Mouse (Mus musculus) myocyte (in vitro differentiated cells): ENCODE results near the gene Cntd1. TPM values are rescaled to one million over a fixed set of nuclear protein-coding genes. Genes with fewer than 3 reads are reported as not detected.

ENCODE experiments used
- H3K27me3 ChIP-seq: one replicate; pipeline ENCODE4 v1.6.1; 2011; ENCODE audit not compliant: control insufficient read depth, insufficient read depth, insufficient read length
- H3K36me3 ChIP-seq: one replicate; pipeline ENCODE4 v1.6.1; 2011; ENCODE audit not compliant: control insufficient read depth, insufficient read depth
- H3K4me2 ChIP-seq: one replicate; pipeline ENCODE4 v1.6.1; 2011; ENCODE audit warnings: low read depth, control low read depth
- H3K4me3 ChIP-seq: one replicate; pipeline ENCODE4 v1.5.1; 2011; ENCODE audit warnings: mild to moderate bottlenecking, control low read depth, moderate library complexity
- H3K79me2 ChIP-seq: one replicate; pipeline ENCODE4 v1.6.1; 2011; ENCODE audit not compliant: control insufficient read depth, insufficient read depth
- H3ac ChIP-seq: one replicate; pipeline ENCODE4 v1.6.1; 2011; ENCODE audit not compliant: control insufficient read depth, insufficient read length
- CEBPB ChIP-seq: IDR thresholded peaks from 2 replicates; pipeline ENCODE4 v1.6.1; 2011; ENCODE audit warnings: mild to moderate bottlenecking, moderate library complexity; ENCODE audit not compliant: poor library complexity, insufficient read depth, severe bottlenecking
- E2F4 ChIP-seq: IDR thresholded peaks from one replicate; pipeline ENCODE4 v1.6.1; 2011; ENCODE audit warnings: mild to moderate bottlenecking, control low read depth, moderate library complexity; ENCODE audit not compliant: insufficient read depth
- MAX ChIP-seq: IDR thresholded peaks from one replicate; pipeline ENCODE4 v1.6.1; 2011; ENCODE audit warnings: low read depth, mild to moderate bottlenecking, control low read depth
- MYOD1 ChIP-seq, 3 experiments: IDR thresholded peaks; one replicate each; pipeline ENCODE4 v1.6.1; 2011; ENCODE audit warnings: control low read depth in 2 of 3, low read depth in 2 of 3, mild to moderate bottlenecking in 2 of 3, moderate library complexity in 1 of 3; ENCODE audit not compliant: insufficient read length in 2 of 3, control insufficient read depth in 1 of 3
- MYOG ChIP-seq, 3 experiments: IDR thresholded peaks; one replicate each; pipeline ENCODE4 v1.6.1; 2011; ENCODE audit warnings: control low read depth in 2 of 3, low read depth in 2 of 3, mild to moderate bottlenecking in 2 of 3; ENCODE audit not compliant: insufficient read length in 2 of 3, control insufficient read depth in 1 of 3, insufficient read depth in 1 of 3
- POLR2A ChIP-seq: IDR thresholded peaks from one replicate; pipeline ENCODE4 v1.6.1; 2011; ENCODE audit warnings: low read depth, mild to moderate bottlenecking, control low read depth, moderate library complexity; ENCODE audit not compliant: insufficient read length
- POLR2AphosphoS2 ChIP-seq: IDR thresholded peaks from one replicate; pipeline ENCODE4 v1.6.1; 2011; ENCODE audit warnings: low read depth, control low read depth; ENCODE audit not compliant: insufficient read length
- REST ChIP-seq: IDR thresholded peaks from one replicate; pipeline ENCODE4 v1.6.1; 2011; ENCODE audit warnings: mild to moderate bottlenecking, control low read depth, moderate library complexity; ENCODE audit not compliant: insufficient read depth, insufficient read length
- SRF ChIP-seq: IDR thresholded peaks from one replicate; pipeline ENCODE4 v1.6.1; 2011; ENCODE audit warnings: low read depth; ENCODE audit not compliant: control insufficient read depth, insufficient read length
- TCF12 ChIP-seq: IDR thresholded peaks from one replicate; pipeline ENCODE4 v1.6.1; 2011; ENCODE audit warnings: mild to moderate bottlenecking, control low read depth; ENCODE audit not compliant: poor library complexity, insufficient read depth, severe bottlenecking
- TCF3 ChIP-seq: IDR thresholded peaks from one replicate; pipeline ENCODE4 v1.6.1; 2011; ENCODE audit warnings: low read depth, control low read depth; ENCODE audit not compliant: insufficient read length
- USF1 ChIP-seq: IDR thresholded peaks from one replicate; pipeline ENCODE4 v1.6.1; 2011; ENCODE audit warnings: low read depth, mild to moderate bottlenecking, control low read depth, moderate library complexity
- polyA plus RNA-seq: library from polyadenylated mRNA; unstranded; fragments of >200 nt; fragmentation: generic; extraction: Trizol; gene quantifications from one replicate; pipeline ENCODE4 v1.2.1, GENCODE M21; 2012; ENCODE audit warnings: missing spikeins

Gene Cntd1
- polyA plus RNA-seq, 1 experiment, result 0.07 TPM

DNA sequence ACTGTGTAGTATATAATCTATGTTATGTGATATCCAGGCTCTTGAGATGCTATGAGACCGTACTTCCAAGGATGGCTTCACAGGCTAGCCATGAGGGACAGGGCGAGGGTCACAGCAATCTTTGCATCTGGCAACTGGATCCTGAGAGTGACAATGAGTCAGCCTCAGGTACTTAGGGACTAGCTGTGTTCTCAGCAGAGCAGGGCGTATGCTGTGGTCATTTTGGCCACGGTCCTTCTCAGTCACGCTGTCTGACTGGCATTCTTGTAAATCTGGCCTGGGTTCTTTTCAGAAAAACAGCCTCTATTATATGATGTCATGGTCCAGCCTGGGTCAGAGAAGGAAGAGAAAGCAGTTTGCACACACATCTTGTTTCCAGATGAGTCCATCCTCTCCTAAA lies 42.0 kb upstream of the Cntd1 start:
- TF ChIP-seq MAX (no peak), SRF (no peak), E2F4 (no peak), TCF12 (no peak), TCF3 (no peak), POLR2AphosphoS2 (no peak), REST (no peak), POLR2A (no peak), CEBPB (no peak)
- H3K36me3 ChIP-seq, result no peaks in the 10 kb centered on the region
- H3K4me3 ChIP-seq, result no peak overlapping the region
- no peak overlapping the region for H3ac ChIP-seq
- H3K27me3 ChIP-seq, result no peaks in the 10 kb centered on the region
- no peaks in the 10 kb centered on the region for H3K79me2 ChIP-seq
- no peak overlapping the region for H3K4me2 ChIP-seq

DNA sequence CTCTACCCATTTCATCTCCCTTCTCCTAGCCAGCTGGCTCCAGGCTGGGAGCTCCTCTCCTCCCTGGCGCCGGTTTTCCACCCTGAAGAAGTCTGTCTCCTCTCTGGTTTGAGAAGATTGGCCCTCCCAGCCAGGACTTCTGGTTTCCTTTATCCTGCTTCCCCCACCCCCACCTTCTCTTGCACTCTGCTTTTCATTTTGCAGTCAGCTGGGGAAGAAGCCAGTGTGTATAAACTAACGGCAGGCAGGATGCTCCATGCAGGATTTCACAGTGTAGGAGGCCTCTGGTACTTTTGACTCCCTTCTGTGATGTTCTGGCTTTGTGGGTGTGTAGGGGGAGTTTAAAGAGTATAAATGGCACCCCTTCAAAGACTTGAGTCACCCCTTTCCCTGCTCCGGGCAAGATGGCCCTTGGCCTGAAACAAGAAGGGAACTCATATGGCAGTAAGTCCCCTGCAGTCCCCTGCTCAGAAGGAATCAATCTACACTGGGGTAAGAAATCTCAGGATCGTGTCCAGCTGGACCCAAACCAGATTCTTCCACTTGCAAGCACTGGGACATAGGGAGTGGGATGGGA lies 40.7 kb upstream of the Cntd1 start:
- Histone ChIP-seq H3K79me2 (no peaks in the 10 kb centered on the region), H3K27me3 (no peaks in the 10 kb centered on the region), H3K36me3 (no peaks in the 10 kb centered on the region), H3ac (no peak overlapping the region), H3K4me3 (no peak overlapping the region), H3K4me2 (no peak overlapping the region)
- TF ChIP-seq SRF, result no peak
- TF ChIP-seq POLR2A, result no peak
- no peak for TF ChIP-seq MYOD1 (IDR thresholded peaks at IDR 0.05; ENCODE audit: control insufficient read depth in 1 of 3, insufficient read length in 2 of 3, low read depth in 2 of 3)
- no peak for TF ChIP-seq MYOG (IDR thresholded peaks at IDR 0.05; ENCODE audit: control insufficient read depth in 1 of 3, insufficient read depth in 1 of 3, insufficient read length in 2 of 3, low read depth in 2 of 3)
- no peak for TF ChIP-seq TCF3
- no peak for TF ChIP-seq TCF12
- TF ChIP-seq USF1, result no peak
- no peak for TF ChIP-seq REST

DNA sequence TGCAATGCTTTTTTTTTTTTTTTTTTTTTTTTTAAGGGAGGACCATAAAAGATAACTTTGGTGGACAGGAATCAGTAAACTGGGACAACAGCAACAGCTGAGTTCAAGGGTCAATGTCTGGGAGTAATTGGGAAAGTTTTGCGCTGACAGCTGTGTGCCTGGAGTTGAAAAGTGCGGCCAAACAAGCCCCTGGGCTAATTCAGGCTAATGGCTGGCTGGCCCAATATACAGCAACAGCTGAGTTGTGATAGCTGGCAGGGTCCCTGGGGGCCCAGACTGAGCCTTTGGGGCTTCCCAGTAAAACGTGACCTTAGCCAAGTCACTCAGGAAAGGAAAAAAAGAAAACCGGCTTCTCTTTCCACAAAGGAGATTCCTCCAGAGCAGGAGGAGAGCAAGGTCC lies 33.7 kb upstream of the Cntd1 start:
- TF ChIP-seq TCF12 (peak; percentile 36), E2F4 (no peak), MYOG (IDR thresholded peaks at IDR 0.05; ENCODE audit: control insufficient read depth in 1 of 3, insufficient read depth in 1 of 3, insufficient read length in 2 of 3, low read depth in 2 of 3) (peak in 1 of 3 experiments; percentile 71), SRF (no peak), TCF3 (no peak), MYOD1 (IDR thresholded peaks at IDR 0.05; ENCODE audit: control insufficient read depth in 1 of 3, insufficient read length in 2 of 3, low read depth in 2 of 3) (peak in 2 of 3 experiments; percentile 49 to 71)
- Histone ChIP-seq H3K4me2 (peak overlapping the region; percentile 75), H3ac (no peak overlapping the region), H3K27me3 (no peaks in the 10 kb centered on the region), H3K79me2 (no peaks in the 10 kb centered on the region), H3K4me3 (no peak overlapping the region), H3K36me3 (no peaks in the 10 kb centered on the region)

DNA sequence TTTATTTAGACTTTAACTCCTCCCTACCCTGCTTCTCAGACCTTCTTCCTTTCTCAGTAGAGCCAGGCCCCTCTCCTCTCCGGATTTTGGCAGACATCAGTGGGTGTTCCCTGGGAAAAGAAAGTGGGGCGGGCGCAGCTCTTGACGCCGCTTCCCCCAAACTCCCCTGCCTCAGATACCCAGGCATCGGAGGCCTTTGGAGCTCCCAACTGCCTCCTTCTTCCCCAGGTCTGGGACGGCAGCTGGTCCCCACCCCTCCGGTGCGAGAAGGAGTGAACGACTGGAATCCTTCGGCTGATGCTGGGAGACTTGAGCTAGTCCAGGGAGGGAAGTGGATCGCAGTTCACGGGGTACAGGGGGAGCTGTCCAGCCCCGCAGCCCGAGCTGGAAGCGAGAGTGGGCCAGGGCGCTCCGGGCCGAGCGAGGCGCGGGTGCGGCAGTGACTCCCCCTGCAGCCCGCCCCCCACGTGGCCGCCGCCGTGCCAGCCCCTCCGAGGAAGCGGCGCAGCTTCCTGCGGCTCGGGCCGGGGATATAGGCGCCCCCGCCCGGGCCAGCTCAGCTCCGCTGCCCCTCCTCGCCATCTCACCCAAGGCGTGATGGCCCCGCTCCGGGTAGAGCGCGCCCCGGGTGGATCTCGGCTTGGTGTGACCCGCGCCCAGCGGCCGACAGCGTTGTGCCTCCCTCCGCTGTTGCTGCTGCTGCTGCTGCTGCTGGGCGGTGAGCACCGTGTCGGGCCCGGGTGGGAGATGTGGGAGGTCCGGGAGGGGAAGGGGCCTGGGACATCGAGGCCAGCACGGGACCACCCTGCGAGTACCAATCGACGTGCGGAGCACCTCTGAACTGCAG lies 32.7 kb upstream of the Cntd1 start, which contains the start of gene Ramp2:
Gene Ramp2 (plus strand): TSS at position 174 of the 847 bp plus-strand sequence.
- H3K36me3 ChIP-seq, result no peaks in the 10 kb centered on the region
- H3K27me3 ChIP-seq, result no peaks in the 10 kb centered on the region
- H3ac ChIP-seq, result peak within 1 kb of the TSS; percentile 1
- H3K79me2 ChIP-seq, result no peaks in the 10 kb centered on the region
- H3K4me3 ChIP-seq, result peak within 1 kb of the TSS; percentile 5
- TF ChIP-seq USF1 (no peak), POLR2A (no peak), MYOD1 (IDR thresholded peaks at IDR 0.05; ENCODE audit: control insufficient read depth in 1 of 3, insufficient read length in 2 of 3, low read depth in 2 of 3) (no peak), MAX (no peak), REST (peak; percentile 74)
- H3K4me2 ChIP-seq, result peak within 1 kb of the TSS; percentile 75

DNA sequence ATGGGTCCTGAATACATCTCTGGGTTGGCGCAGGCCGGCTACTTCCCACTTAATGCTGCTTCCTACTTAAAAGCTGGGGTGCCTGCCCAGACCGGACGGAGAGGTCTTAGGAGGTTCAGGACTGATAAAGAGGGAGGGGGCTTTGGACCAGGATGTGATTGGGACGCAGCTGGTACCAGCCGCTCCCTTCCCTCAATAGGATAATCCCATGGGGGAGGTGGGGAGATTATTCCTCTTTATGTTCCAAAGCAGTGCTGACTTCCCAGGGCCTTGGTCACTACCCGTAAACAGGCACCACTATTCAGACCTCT lies 32.2 kb upstream of the Cntd1 start:
- Histone ChIP-seq H3K4me3 (peak overlapping the region; percentile 5), H3K79me2 (no peaks in the 10 kb centered on the region), H3ac (peak overlapping the region; percentile 1), H3K4me2 (peak overlapping the region; percentile 75), H3K36me3 (no peaks in the 10 kb centered on the region), H3K27me3 (no peaks in the 10 kb centered on the region)
- no peak for TF ChIP-seq REST
- TF ChIP-seq CEBPB, result no peak
- no peak for TF ChIP-seq TCF3
- TF ChIP-seq POLR2A, result no peak
- no peak for TF ChIP-seq MYOD1 (IDR thresholded peaks at IDR 0.05; ENCODE audit: control insufficient read depth in 1 of 3, insufficient read length in 2 of 3, low read depth in 2 of 3)
- TF ChIP-seq MYOG (IDR thresholded peaks at IDR 0.05; ENCODE audit: control insufficient read depth in 1 of 3, insufficient read depth in 1 of 3, insufficient read length in 2 of 3, low read depth in 2 of 3), result no peak
- TF ChIP-seq TCF12, result no peak
- TF ChIP-seq USF1, result no peak
- no peak for TF ChIP-seq E2F4
- TF ChIP-seq SRF, result no peak
- TF ChIP-seq MAX, result no peak
